Mouse (Mus musculus) left cerebral cortex, postnatal 36 days (tissue): ENCODE results near the gene Ntrk3. TPM values are rescaled to one million over a fixed set of nuclear protein-coding genes. Genes with fewer than 3 reads are reported as not detected.
A peak's percentile ranks its signal among the peaks of the same experiment; 100 is the strongest.

Experiments used
- DNase-seq, 2 experiments: peaks; one replicate each; pipeline ENCODE4 v3.0.0; 2021 to 2022; ENCODE audit warnings: low spot score in 2 of 2, mixed read lengths in 1 of 2
- intact Hi-C: fragments of 180-260 bp; cut with DNase I; formaldehyde crosslinking; loops from one replicate; pipeline ENCODE4 v1.15.1; 2025
- total RNA-seq, 2 experiments: library from RNA; stranded (reverse); gene quantifications; 2 replicates each; pipeline ENCODE4 v1.2.3; 2021

Gene Ntrk3
- total RNA-seq, 2 experiments from 2014 or later: 138 to 174 TPM

- intact Hi-C loops: no loop called here
- DNase-seq: no peak
Observed at GRCm38 (mm10) chr7:78724591-78724990, 13.2 kb downstream of the Ntrk3 start.

DNA sequence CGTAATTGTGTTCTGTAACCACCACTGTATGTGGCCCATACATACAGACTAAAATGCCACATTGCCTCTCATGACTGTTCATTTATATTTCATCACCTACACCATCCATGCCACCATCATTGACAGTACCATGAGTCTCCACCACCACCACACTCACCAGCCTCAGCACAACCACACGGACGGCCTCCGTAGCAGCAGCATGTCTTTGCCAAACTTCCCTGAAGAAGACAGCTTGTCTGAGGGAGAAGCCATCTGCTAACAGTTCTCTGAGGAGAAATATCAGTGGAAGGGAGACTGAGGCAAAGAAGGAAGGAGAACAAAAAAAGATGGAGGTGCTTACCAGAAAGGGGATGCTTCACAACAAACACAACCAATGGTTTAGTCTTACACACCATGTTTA is 15.8 kb downstream of the Ntrk3 start:
- intact Hi-C loops: no loop called here
- DNase-seq: peak in 1 of 2 experiments; percentile 22

DNA sequence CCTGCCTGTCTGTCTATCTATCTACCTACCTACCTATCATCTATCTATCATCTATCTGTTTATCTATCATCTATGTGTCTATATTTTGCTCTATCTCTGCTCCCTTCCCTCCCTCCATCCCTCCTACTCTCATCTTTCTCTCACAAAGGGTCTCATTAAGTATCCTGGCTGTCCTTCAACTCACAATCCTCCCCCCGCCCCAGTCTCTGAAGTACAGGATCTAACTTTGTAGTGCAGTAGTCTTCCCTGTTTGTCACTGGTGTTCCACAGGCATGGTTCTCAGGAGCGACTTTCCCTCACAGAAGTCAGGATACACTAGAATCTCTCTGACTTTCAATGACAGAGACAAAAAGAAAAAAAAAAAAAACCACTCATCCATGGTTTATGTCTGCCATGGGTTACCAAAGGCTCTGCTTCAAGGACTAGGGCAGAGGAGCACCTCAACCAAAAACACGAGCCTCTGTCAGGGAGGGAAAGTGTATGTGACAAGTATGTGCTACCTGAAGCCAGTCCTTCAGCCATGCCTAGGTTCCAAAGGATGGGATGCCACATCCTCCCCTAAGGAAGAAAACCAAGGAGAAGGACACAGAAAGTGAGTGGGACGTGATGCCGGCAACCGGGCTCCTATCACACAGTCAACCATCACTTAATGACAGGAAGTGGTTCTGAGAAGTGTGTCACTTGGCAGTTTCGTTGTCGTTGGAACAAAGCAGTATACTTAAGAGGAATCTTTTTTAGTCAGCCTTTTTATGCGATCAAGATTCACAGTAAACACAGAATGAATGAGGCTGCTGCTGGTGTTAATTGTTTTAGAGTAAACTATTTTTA is 16.6 kb downstream of the Ntrk3 start:
- no peak for DNase-seq
- intact Hi-C loops: no loop called here

GRCm38 (mm10) chr7:78719795-78720460 is 17.9 kb downstream of the Ntrk3 start:
- no peak for DNase-seq
- intact Hi-C loops: loop anchor here (5.0 kb wide), 1 partner anchor 53 kb away; no protein-coding TSS in a partner anchor

GRCm38 (mm10) chr7:78719117-78719516 is 18.7 kb downstream of the Ntrk3 start:
- DNase-seq: no peak
- intact Hi-C loops: loop anchor here (5.0 kb wide), 1 partner anchor 52 kb away; no protein-coding TSS in a partner anchor

GRCm38 (mm10) chr7:78718191-78718609 is 19.6 kb downstream of the Ntrk3 start:
- intact Hi-C loops: loop anchor here (5.0 kb wide), 1 partner anchor 51 kb away; no protein-coding TSS in a partner anchor
- DNase-seq: peak; percentile 63 to 81

- peak in 1 of 2 experiments; percentile 21 for DNase-seq
- intact Hi-C loops: no loop called here
Observed at GRCm38 (mm10) chr7:78707708-78708107, 30.1 kb downstream of the Ntrk3 start.

- intact Hi-C loops: no loop called here
- DNase-seq: no peak
Observed at GRCm38 (mm10) chr7:78707122-78707521, 30.7 kb downstream of the Ntrk3 start.

- no peak for DNase-seq
- intact Hi-C loops: no loop called here
Observed at GRCm38 (mm10) chr7:78702676-78703075, 35.1 kb downstream of the Ntrk3 start.

GRCm38 (mm10) chr7:78695200-78695599 is 42.6 kb downstream of the Ntrk3 start:
- intact Hi-C loops: no loop called here
- DNase-seq: no peak

GRCm38 (mm10) chr7:78693148-78693547 is 44.7 kb downstream of the Ntrk3 start:
- intact Hi-C loops: no loop called here
- DNase-seq: no peak

DNA sequence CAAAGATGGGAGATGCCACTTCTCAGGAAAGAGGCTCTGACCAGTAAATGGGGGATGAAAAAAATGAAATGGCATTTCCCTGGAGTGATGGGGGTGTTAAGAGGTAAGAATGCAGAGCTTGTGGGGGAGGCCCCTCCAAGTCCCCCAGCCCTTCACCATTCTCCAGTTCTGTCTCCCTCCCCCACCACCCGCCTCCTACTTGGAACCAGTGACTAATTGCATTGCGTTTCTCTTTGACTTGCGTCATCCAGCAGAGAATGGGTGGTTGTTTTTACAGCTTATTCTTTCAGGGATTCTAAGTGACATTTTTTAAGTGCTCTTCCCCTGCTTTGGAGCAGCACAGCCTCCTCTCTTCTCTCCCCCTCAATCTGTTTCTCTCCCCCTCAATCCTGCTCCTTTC is 46.9 kb downstream of the Ntrk3 start:
- peak; percentile 50 for DNase-seq
- intact Hi-C loops: loop anchor here (1.0 to 2.0 kb wide), 3 partner anchors 22 to 94 kb away; no protein-coding TSS in a partner anchor

- intact Hi-C loops: no loop called here
- DNase-seq: no peak
Observed at GRCm38 (mm10) chr7:78684943-78685342, 52.9 kb downstream of the Ntrk3 start.

DNA sequence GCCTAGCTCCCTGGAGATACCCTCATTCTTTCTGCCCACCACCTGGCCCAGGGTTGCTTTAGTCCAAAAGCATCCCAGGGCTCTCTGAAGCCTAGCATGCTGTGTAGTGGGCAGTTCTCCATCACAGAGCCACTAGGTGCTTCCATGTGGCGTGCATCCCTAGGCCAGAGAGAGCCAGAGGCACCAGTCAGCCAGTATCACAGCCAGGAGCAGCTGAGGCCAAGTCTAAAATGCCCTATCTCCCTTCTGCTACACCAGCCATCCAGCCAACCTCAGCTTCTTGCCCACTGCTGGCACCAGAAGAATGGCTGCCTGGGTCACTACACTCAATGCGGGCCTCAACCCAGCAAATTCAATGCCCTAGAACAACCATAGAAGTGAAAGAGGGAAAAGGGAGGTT is 56.9 kb downstream of the Ntrk3 start:
- DNase-seq: no peak
- intact Hi-C loops: no loop called here

DNA sequence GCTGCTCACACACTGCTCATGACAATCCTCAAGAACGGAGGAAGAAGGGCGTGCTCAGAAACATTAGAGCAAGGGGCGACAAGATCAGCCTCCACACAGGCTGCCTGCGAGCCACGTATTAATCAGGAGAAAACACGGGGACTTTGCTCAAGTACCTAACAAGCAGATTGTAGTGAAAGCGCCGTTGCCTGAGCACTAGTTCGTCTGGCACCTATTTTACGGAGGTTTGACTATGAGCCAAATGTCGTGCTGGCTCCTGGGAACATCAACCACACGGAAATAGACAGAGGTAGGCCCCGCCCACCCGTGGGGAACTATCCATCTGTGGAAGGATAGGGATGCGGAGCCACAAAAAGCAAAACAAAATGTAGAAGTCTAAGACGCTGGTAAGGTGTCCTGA is 68.4 kb downstream of the Ntrk3 start:
- peak; percentile 23 to 38 for DNase-seq
- intact Hi-C loops: loop anchor here (2.0 to 5.0 kb wide), 4 partner anchors 21 to 98 kb away; no protein-coding TSS in a partner anchor

GRCm38 (mm10) chr7:78668916-78669315 is 68.9 kb downstream of the Ntrk3 start:
- intact Hi-C loops: loop anchor here (2.0 to 5.0 kb wide), 4 partner anchors 22 to 98 kb away; no protein-coding TSS in a partner anchor
- DNase-seq: no peak

- intact Hi-C loops: loop anchor here (2.0 to 5.0 kb wide), 4 partner anchors 23 to 99 kb away; no protein-coding TSS in a partner anchor
- DNase-seq: peak; percentile 28 to 37
Observed at GRCm38 (mm10) chr7:78668003-78668635, 69.7 kb downstream of the Ntrk3 start.

DNA sequence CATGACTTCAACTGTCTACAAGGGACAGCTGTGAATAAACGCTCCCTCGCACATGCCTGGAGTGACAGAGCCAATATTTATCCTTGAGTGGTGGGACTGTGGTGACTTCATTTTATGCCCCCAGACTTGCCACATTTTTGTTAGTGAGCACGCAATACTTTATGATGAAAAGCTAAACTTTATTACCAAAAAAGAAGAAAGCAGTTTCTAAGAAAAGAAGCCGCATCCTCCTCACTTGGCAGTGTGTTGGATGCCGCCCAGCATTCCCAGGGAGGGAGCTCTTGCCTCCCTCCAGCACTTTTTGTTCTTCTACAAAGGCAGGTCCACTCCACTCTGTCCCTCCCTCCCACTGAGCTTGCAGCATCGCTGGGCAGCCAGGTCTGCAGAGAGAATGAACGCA is 77.0 kb downstream of the Ntrk3 start:
- intact Hi-C loops: loop anchor here (1.0 kb wide), 1 partner anchor 30 kb away; no protein-coding TSS in a partner anchor
- peak; percentile 64 to 84 for DNase-seq

- DNase-seq: no peak
- intact Hi-C loops: no loop called here
Observed at GRCm38 (mm10) chr7:78659846-78660245, 78.0 kb downstream of the Ntrk3 start.

GRCm38 (mm10) chr7:78658026-78658425 is 79.8 kb downstream of the Ntrk3 start:
- DNase-seq: no peak
- intact Hi-C loops: no loop called here
